Mouse (Mus musculus) erythroblast, adult 5-6 weeks (primary cell): ENCODE measurements around the gene Plxna4. TPM values are rescaled to one million over a fixed set of nuclear protein-coding genes. Genes with fewer than 3 reads are reported as not detected.

Source experiments
- ATAC-seq: replicated peaks from 2 replicates; pipeline ENCODE4 v1.8.0; 2016; ENCODE audit warnings: moderate number of reproducible peaks, mild to moderate bottlenecking, moderate TSS enrichment, inconsistent platforms; ENCODE audit not compliant: poor library complexity, low FRiP score, severe bottlenecking
- total RNA-seq, 2 experiments: library from RNA; stranded (forward) in 1 of 2; stranded (reverse) in 1 of 2; fragments of 150-400 nt in 1 of 2; fragments of 200-764, 138-1000 nt in 1 of 2; gene quantifications; 2 replicates each; pipeline versions ENCODE4 v1.2.3 to v1.2.4; 2015 to 2017; ENCODE audit warnings: low replicate concordance in 2 of 2

Plxna4 gene
- total RNA-seq, 2 experiments from 2014 or later: 0.09 TPM; not detected in 1

DNA sequence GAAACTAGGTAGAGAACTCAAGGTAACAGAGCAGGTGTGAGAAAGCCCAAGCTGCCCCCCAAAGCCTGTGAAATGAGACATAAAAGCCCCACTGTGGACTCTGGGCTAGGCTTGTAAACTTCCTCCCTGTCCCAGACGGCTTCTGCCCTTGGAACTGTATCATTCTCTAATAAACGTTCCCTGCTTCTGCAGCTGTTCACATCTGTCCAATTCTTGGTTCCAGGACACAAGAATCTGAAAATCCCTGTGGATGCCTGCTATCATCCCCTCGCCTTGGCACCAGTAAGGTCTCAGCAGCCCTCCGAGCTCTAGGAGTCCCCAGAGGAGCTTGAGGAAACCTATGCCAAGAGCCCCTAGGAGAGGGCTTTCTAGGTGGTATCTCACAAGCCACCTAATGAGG is 383.7 kb downstream of the Plxna4 start:
- ATAC-seq: no peak

DNA sequence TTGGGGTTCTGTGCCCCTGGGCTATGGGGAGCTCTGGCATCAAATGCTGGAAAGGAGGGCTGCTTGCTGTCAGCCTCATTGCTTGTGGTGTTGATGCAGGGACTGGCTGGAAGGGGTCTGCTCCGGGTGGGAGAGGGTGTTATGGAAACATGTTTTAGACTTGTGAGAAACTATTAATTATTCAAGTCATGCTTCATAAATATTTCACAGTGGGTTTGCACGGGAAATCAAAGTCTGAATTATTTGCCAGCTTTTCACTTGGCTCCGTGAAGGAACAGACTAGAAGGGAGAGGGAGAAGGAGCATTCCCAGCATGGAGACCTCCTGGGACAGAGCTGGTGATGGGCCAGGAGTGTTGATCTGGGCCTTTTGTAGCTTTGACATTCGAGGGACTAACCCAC is 384.6 kb downstream of the Plxna4 start:
- ATAC-seq: no peak

DNA sequence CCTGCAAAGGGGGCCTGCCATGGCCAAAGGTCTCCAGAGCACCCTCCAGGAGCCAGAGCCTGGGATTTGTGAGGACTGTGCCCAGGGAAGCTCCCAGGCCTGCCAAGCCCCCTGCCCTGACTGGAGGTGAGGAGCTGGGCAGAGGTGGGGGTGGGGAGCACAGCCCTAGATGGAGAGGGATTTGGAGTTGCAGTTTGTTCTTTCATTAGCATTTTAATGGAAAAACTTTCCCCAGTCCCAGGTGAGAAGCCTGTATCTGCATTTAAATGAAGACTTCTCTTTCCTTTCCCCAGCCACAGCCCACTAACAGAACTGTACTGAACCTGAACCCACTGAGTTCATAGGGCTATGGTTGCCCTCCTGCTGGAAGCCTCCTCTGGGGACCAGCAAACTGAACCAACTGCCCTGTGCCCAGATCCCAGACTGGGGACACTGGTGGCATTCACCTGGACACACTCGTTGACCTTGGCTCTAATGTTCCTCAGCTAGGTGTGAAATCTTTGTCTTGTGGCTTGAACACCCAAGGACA is 385.3 kb downstream of the Plxna4 start:
- no peak for ATAC-seq

- no peak for ATAC-seq
Measured at GRCm38 (mm10) chr6:32201506-32201905, 386.5 kb downstream of the Plxna4 start.

DNA sequence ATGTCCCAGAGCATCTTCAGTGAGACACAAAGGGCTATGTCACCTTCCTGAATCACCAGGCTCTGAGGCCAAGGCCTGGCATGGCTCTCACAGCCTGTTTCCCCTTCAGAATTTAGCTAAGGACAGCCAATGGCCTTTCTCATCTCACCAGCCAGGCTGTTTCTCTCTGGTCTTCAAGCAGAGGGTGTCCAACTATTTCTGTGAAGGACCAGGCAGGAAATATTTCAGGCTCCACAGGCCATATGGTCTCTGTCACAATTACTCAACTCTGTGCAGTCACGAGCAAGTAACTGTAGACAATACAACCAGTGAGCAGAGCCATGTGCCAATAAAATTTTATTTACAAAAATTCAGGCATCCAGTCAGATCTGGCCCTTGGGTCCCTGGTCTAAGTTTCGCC is 388.4 kb downstream of the Plxna4 start:
- ATAC-seq: no peak

GRCm38 (mm10) chr6:32196913-32197312 is 391.1 kb downstream of the Plxna4 start:
- ATAC-seq: no peak

DNA sequence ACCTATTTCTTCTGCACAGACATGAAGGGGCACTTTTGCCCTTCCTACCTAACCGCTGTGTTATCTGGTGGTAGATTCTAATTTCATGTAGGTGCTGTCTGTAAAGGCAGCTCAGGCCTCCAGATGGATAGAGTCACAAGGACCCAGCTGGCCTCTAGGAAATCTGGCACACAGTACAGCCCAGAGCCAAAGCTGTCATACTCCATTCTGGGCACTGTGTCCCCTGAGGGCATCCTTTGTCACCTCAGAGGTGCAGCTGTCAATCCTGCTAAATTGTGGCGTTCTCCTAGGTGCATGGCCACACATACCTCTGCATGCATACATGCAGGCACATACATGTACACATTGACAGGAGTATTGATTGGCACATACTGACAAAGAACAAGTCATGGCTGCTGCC is 394.9 kb downstream of the Plxna4 start:
- no peak for ATAC-seq

- no peak for ATAC-seq
Measured at GRCm38 (mm10) chr6:32184402-32184985, 403.5 kb downstream of the Plxna4 start.

GRCm38 (mm10) chr6:32183651-32184185 is 404.3 kb downstream of the Plxna4 start:
- ATAC-seq: no peak

DNA sequence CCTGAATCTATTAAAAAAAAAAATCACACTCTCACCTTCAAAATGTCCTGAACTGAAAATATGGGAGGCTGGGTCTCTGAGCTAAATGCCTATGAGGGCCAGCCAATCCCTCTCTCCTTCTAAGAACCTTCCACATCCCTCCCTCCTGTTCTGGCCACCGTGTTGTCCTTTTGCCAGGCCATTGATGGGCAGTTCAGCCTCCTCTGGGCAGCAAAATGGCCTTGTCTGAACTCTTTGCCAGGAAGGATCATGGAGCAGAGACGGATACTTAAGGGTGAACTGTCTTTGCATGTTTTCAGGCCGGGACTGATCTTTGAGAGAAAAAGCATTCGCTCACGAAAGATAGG is 408.0 kb downstream of the Plxna4 start:
- no peak for ATAC-seq

DNA sequence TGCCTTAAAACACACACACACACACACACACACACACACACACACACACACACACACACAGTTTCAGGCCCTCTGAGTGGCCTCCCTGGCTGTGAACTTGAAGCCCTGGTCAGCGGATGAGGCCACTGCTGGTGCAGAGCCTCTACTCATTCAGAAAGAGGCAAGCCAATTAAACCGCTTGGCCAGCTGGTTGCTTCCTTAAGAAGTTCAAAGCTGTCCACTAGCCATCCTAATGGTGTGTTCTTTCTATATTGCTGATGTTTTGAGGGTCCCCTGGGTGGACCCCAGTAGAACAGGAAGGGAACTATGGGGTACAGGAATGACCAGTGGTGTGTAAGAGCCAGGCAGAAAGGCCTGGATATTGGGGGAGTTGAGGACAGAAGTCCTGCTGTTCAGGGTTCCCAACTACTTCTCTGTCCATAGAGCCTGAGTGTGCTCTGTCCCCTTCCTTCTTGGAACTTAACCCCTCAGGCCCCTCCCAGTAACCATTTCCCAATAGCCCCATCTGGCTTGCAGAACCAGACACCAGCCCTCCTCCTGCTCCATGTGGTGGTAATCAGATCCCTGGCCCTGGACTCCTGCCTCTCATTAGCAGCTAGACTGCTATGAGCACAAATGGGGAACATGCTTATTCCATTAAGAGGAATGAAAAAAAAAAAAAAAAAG is 408.5 kb downstream of the Plxna4 start:
- ATAC-seq: no peak

GRCm38 (mm10) chr6:32177905-32178304 is 410.1 kb downstream of the Plxna4 start:
- ATAC-seq: no peak

GRCm38 (mm10) chr6:32167725-32168124 is 420.3 kb downstream of the Plxna4 start:
- ATAC-seq: no peak

GRCm38 (mm10) chr6:32160370-32160769 is 427.6 kb downstream of the Plxna4 start:
- ATAC-seq: no peak

- no peak for ATAC-seq
Measured at GRCm38 (mm10) chr6:32159931-32160330, 428.1 kb downstream of the Plxna4 start.

GRCm38 (mm10) chr6:32158347-32158746 is 429.6 kb downstream of the Plxna4 start:
- no peak for ATAC-seq

DNA sequence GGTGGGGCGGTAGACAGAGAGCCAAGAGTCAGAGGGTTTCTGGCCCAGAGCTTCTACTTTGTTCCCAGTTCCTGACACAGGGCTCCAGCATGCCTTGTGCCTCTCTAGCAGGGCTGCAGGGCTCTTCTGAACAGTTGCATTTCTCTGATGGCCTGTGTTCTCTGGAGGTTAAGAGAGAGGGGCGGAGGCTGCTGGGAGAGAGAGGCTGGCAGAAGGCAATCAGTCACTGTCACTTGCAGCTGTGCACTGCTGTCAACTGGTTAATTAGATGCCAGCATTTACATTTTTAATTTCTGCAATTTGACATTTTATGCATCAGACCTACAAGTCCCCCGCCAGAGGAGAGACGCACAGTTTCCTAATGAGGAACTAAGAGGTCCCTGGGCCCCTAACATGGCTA is 434.8 kb downstream of the Plxna4 start:
- ATAC-seq: no peak

DNA sequence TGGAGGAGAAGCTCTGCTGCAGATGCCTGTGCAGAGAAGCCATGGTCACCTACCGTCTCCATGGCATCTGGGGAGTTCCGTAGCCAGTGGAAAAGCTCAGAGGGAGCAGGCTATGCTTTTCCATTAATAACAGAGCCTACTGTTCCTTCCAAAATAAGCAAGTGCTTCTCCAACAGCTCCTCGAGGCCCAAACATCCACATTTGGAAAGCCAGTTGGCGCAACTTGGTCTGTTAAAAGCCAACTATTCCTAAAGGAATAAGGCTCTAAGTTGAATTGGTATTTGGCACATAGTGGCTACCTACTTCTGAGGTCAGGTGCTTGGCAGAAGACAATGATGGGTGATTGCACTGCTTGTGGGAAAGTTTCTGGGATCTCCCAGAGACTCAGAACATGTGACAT is 437.2 kb downstream of the Plxna4 start:
- no peak for ATAC-seq

GRCm38 (mm10) chr6:32144771-32145170 is 443.2 kb downstream of the Plxna4 start:
- ATAC-seq: no peak

DNA sequence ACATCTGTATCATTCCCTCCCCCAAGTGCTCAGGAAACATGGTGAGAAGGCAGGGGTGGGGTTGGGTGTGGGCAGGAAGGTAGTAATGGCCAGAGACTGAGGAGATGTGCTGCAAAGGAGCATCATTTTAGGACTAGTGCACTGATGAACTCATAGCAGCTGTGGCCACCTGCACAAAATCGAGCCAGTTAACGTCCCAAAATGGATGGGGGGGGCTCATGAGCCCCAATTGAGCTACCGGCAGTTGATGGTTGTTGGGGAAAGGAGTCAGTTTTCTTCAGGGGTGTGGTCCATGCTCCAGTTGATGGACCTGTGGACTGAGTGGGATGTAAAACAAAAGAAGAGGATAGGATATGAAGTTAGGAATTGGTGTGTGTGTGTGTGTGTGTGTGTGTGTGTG is 448.5 kb downstream of the Plxna4 start:
- no peak for ATAC-seq

DNA sequence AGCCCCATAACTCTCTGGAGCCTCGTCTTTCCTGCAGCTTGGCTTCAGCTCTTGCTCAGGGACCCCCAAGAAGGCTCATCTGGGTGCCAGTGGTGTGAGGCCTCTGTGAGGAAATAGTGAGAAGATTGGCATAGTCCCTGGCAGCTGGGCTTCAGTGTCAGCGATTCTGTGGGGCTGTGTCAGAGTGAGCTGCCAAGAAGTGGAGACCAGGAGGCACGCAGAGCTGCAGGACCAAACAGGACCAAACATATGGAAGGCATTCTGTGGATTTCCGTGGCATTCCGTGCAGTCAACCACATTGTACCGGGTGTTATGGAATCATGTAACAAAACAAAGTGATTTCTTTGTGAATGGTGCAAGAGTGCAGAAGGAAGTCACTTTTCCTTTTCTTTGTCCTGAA is 461.1 kb downstream of the Plxna4 start:
- ATAC-seq: no peak
